Mouse (Mus musculus): ENCODE results near the gene Spsb1. TPM values are rescaled to one million over a fixed set of nuclear protein-coding genes. Genes with fewer than 3 reads are reported as not detected.

Gene Spsb1
- polyA plus RNA-seq, 1 experiment from 2014 or later, result 7.7 TPM

GRCm38 (mm10) chr4:149846861-149847631 is 107.8 kb downstream of the Spsb1 start:
- H3K9me3 ChIP-seq (replicated peaks), result no peaks in the 10 kb centered on the region
- H3K36me3 ChIP-seq, result no peaks in the 10 kb centered on the region
- 0 out of 2 replicates have a peak, but pooled peaks cover 6% of the 10 kb centered on the region for H3K4me1 ChIP-seq
- H3K27ac ChIP-seq (replicated peaks), result no peak overlapping the region
- WGBS, result 73% methylated on average over 22 of the region's 22 CpGs
- no peak overlapping the region for H3K4me2 ChIP-seq
- no peak for ATAC-seq (ENCODE audit: low FRiP score)
- no peak overlapping the region for H3K4me3 ChIP-seq (replicated peaks)
- no peak overlapping the region for H3K9ac ChIP-seq (replicated peaks)
- H3K27me3 ChIP-seq (replicated peaks), result no peaks in the 10 kb centered on the region

Other genes starting within 250 kb of the Spsb1 start
- 45.2 and 48.5 TPM in 2 replicates for gene Tmem201, start 217.0 kb downstream of the Spsb1 start, polyA plus RNA-seq (2015; fragmentation: Nextera tagmentation; extraction: Ambion mirVana)
- gene Slc25a33, start 180.8 kb downstream of the Spsb1 start, polyA plus RNA-seq (2015; fragmentation: Nextera tagmentation; extraction: Ambion mirVana), result 35.8 and 46.3 TPM in 2 replicates
- 3.3 and 6.4 TPM in 2 replicates for gene H6pd, start 54.0 kb upstream of the Spsb1 start, polyA plus RNA-seq (2015; fragmentation: Nextera tagmentation; extraction: Ambion mirVana)
- 0.67 and 0.74 TPM in 2 replicates for gene Gpr157, start 132.3 kb upstream of the Spsb1 start, polyA plus RNA-seq (2015; fragmentation: Nextera tagmentation; extraction: Ambion mirVana)
- 2.4 and 2.7 TPM in 2 replicates for gene Slc2a5, start 164.2 kb upstream of the Spsb1 start, polyA plus RNA-seq (2015; fragmentation: Nextera tagmentation; extraction: Ambion mirVana)
- not detected in 2 replicates for gene Slc2a7, start 193.9 kb upstream of the Spsb1 start, polyA plus RNA-seq (2015; fragmentation: Nextera tagmentation; extraction: Ambion mirVana)
- gene Car6, start 246.3 kb upstream of the Spsb1 start, polyA plus RNA-seq (2015; fragmentation: Nextera tagmentation; extraction: Ambion mirVana), result not detected in 2 replicates

Data from neural tube, embryonic 15.5 days (tissue).